ENCODE assay signal across 18 mouse cellular contexts in the genomic region with DNA sequence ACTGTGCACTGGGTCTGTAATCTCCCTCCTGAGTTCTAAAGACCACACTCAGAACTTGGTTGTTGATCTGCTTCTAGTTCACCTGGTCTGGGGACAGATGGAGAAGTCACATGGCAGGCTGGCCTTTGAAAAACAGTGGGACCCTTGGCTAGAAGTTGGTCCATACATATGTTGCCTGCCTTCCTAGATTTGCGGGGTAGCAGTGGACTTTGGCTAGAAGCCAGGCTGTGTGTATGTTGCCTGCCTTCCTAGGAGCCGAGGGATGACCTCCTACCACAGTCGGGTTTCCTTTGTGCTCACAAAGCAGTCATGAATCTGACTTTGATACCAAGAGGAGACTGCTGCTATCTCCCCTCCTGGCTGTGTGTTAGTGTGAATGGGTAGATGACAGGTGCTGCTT. TPM values are rescaled to one million over a fixed set of nuclear protein-coding genes. Genes with fewer than 3 reads are reported as not detected.
A peak's percentile ranks its signal among the peaks of the same experiment; 100 is the strongest.
DNase-seq lines count a peak whose midpoint lies in the region; ATAC-seq and TF ChIP-seq lines count a peak whose summit lies in the region.
"Had no signal": no experiment of that assay in that cellular context is flagged by ENCODE, and none has a peak within 500 bp of the region (broad histone marks: within the 10 kb centered on the region; RNA-seq: fewer than 3 reads in every experiment).

No protein-coding gene starts in this region.

- ATAC-seq in heart, embryonic 13.5 days (ENCODE audit: extremely low read depth, insufficient number of reproducible peaks, low FRiP score, low TSS enrichment) = no peak
- ATAC-seq in midbrain, postnatal 0 days (ENCODE audit: low FRiP score) = no peak
- ATAC-seq in midbrain, embryonic 11.5 days (ENCODE audit: low FRiP score) = no peak
- ATAC-seq: forebrain, embryonic 16.5 days; intestine, embryonic 15.5 days had no signal

- no peak overlapping the region for H3K4me3 ChIP-seq in heart, embryonic 13.5 days
- H3K4me3 ChIP-seq in midbrain, postnatal 0 days (ENCODE audit: low read depth, low read length) = no peak overlapping the region
- no peak overlapping the region for H3K4me3 ChIP-seq in midbrain, embryonic 11.5 days (ENCODE audit: low read depth, low read length)
- H3K4me3 ChIP-seq: embryonic facial prominence, embryonic 15.5 days; intestine, embryonic 15.5 days had no signal

- H3K9ac ChIP-seq in heart, embryonic 13.5 days = 0 out of 2 replicates have a peak overlapping the region, but pooled peaks have one; percentile 9
- no peak overlapping the region for H3K9ac ChIP-seq in midbrain, postnatal 0 days (replicated peaks; ENCODE audit: low read length, poor library complexity, severe bottlenecking)
- H3K9ac ChIP-seq in midbrain, embryonic 11.5 days (ENCODE audit: low read length) = no peak overlapping the region
- H3K9ac ChIP-seq: embryonic facial prominence, embryonic 15.5 days; hindbrain, embryonic 14.5 days; intestine, embryonic 15.5 days had no signal

- no peaks in the 10 kb centered on the region for H3K9me3 ChIP-seq in heart, embryonic 13.5 days
- no peaks in the 10 kb centered on the region for H3K9me3 ChIP-seq in midbrain, postnatal 0 days (ENCODE audit: low read length)
- no peaks in the 10 kb centered on the region for H3K9me3 ChIP-seq in midbrain, embryonic 11.5 days (ENCODE audit: control insufficient read depth, low read length)
- H3K9me3 ChIP-seq: embryonic facial prominence, embryonic 15.5 days; intestine, embryonic 15.5 days had no signal

- H3K27me3 ChIP-seq in heart, embryonic 13.5 days (replicated peaks) = no peaks in the 10 kb centered on the region
- H3K27me3 ChIP-seq in midbrain, postnatal 0 days (ENCODE audit: insufficient read depth, low read length) = no peaks in the 10 kb centered on the region
- H3K27me3 ChIP-seq in midbrain, embryonic 11.5 days (ENCODE audit: control insufficient read depth, insufficient read depth, low read length) = no peaks in the 10 kb centered on the region
- H3K27me3 ChIP-seq: embryonic facial prominence, embryonic 15.5 days; intestine, embryonic 15.5 days had no signal

- peak overlapping the region; percentile 77; the same call in 1 of the 2 replicates for H3K27ac ChIP-seq in heart, embryonic 13.5 days (replicated peaks)
- no peak overlapping the region for H3K27ac ChIP-seq in midbrain, postnatal 0 days (ENCODE audit: low read depth, low read length)
- no peak overlapping the region for H3K27ac ChIP-seq in midbrain, embryonic 11.5 days (ENCODE audit: low read depth, low read length)
- H3K27ac ChIP-seq: embryonic facial prominence, embryonic 15.5 days; hindbrain, embryonic 14.5 days; intestine, embryonic 15.5 days; stomach, postnatal 0 days had no signal

- 51% methylated on average over 3 of the region's 3 CpGs for WGBS in heart, embryonic 13.5 days
- 80% methylated on average over 3 of the region's 3 CpGs for WGBS in midbrain, postnatal 0 days
- WGBS in midbrain, embryonic 11.5 days = 94% methylated on average over 3 of the region's 3 CpGs

- peaks cover 88% of the 10 kb centered on the region for H3K36me3 ChIP-seq in heart, embryonic 13.5 days
- H3K36me3 ChIP-seq in midbrain, postnatal 0 days (ENCODE audit: insufficient read depth, low read length) = peaks cover 22% of the 10 kb centered on the region
- H3K36me3 ChIP-seq in midbrain, embryonic 11.5 days (ENCODE audit: control insufficient read depth, insufficient read depth, low read length) = no peaks in the 10 kb centered on the region

- DNase-seq in heart, postnatal 36 days = no peak
- peak; percentile 41 for DNase-seq in midbrain, postnatal 0 days (ENCODE audit: low spot score)
- DNase-seq in midbrain, embryonic 11.5 days (ENCODE audit: low spot score, missing footprints) = no peak
- peak; percentile 65 for DNase-seq in cerebellum, adult 9-11 months
- DNase-seq in right cerebral cortex, postnatal 25 days = no peak
- no peak for DNase-seq in ovary, postnatal 10 days (ENCODE audit: low spot score)
- DNase-seq: adrenal gland, adult 2 months; kidney, adult 9 months; kidney, postnatal 25 days; lung, adult 2 months; retina, postnatal 1 day; right cerebral cortex, postnatal 4 days had no signal

- H3K4me2 ChIP-seq in heart, embryonic 13.5 days = no peak overlapping the region
- H3K4me2 ChIP-seq in midbrain, postnatal 0 days (ENCODE audit: low read depth, low read length, poor library complexity, severe bottlenecking) = no peak overlapping the region
- no peak overlapping the region for H3K4me2 ChIP-seq in midbrain, embryonic 11.5 days
- H3K4me2 ChIP-seq: embryonic facial prominence, embryonic 15.5 days; hindbrain, embryonic 14.5 days; intestine, embryonic 15.5 days had no signal

- intact Hi-C loops in heart, postnatal 36 days (cut with DNase I) = no loop called here

- no peak for TF ChIP-seq CTCF in midbrain, postnatal 0 days (IDR thresholded peaks at IDR 0.05)

- peaks cover 33% of the 10 kb centered on the region for H3K4me1 ChIP-seq in heart, embryonic 13.5 days
- no peaks in the 10 kb centered on the region for H3K4me1 ChIP-seq in midbrain, postnatal 0 days (ENCODE audit: insufficient read depth, low read length)
- no peaks in the 10 kb centered on the region for H3K4me1 ChIP-seq in midbrain, embryonic 11.5 days (ENCODE audit: control insufficient read depth, insufficient read depth, low read length)

RNA-seq across cellular contexts. Expression of a gene that starts 41.3 kb away (rescaled TPM):
- polyA plus RNA-seq in heart, embryonic 13.5 days (2015; fragmentation: Nextera tagmentation; extraction: Ambion mirVana) = 24.2 and 24.7 TPM in 2 replicates
- total RNA-seq in heart, postnatal 36 days (2021) = 10 to 100 TPM; 21.2 to 49.2 TPM
- total RNA-seq in midbrain, postnatal 0 days (2014; rRNA removed) = 16.8 and 16.9 TPM in 2 replicates
- 3.9 and 6.1 TPM in 2 replicates for polyA plus RNA-seq in midbrain, postnatal 0 days (2015; fragmentation: Nextera tagmentation; extraction: Ambion mirVana)
- 6.1 and 6.6 TPM in 2 replicates for polyA plus RNA-seq in midbrain, embryonic 11.5 days (2014; fragmentation: Nextera tagmentation; extraction: Ambion mirVana)

RNA-seq across cellular contexts. Expression of a gene that starts 44.9 kb away (rescaled TPM):
- 4.8 and 5.3 TPM in 2 replicates for polyA plus RNA-seq in heart, embryonic 13.5 days (2015; fragmentation: Nextera tagmentation; extraction: Ambion mirVana)
- total RNA-seq in heart, postnatal 36 days (2021) = 1 to 10 TPM; 1.3 to 1.9 TPM
- 8.7 and 12.1 TPM in 2 replicates for total RNA-seq in midbrain, postnatal 0 days (2014; rRNA removed)
- polyA plus RNA-seq in midbrain, postnatal 0 days (2015; fragmentation: Nextera tagmentation; extraction: Ambion mirVana) = 8.3 and 8.9 TPM in 2 replicates
- polyA plus RNA-seq in midbrain, embryonic 11.5 days (2014; fragmentation: Nextera tagmentation; extraction: Ambion mirVana) = 1.4 and 2.5 TPM in 2 replicates

Comparison
In these comparisons a context has a peak if more than half of its experiments do, and no peak if none do; other contexts are left out.
1. DNase-seq: peak in midbrain, postnatal 0 days (single experiment) and cerebellum, adult 9-11 months (single experiment); none in heart, postnatal 36 days (0 of 2), midbrain, embryonic 11.5 days (single experiment), right cerebral cortex, postnatal 25 days (single experiment) and ovary, postnatal 10 days (single experiment).